Mouse (Mus musculus): ENCODE measurements around the gene Lrmda. TPM values are rescaled to one million over a fixed set of nuclear protein-coding genes. Genes with fewer than 3 reads are reported as not detected.

Lrmda gene
- polyA plus RNA-seq, 1 experiment, result not detected

- Histone ChIP-seq H3K4me1 (ENCODE audit: control insufficient read depth, insufficient read depth, insufficient read length, low read length) (no peaks in the 10 kb centered on the region), H3K27ac (ENCODE audit: insufficient read depth, low read depth, low read length) (no peak overlapping the region)
- 79% methylated on average over 4 of the region's 4 CpGs for WGBS
Measured at GRCm38 (mm10) chr14:22155512-22156026, 136.1 kb downstream of the Lrmda start.

GRCm38 (mm10) chr14:22156991-22157390 lies 137.5 kb downstream of the Lrmda start:
- H3K36me3 ChIP-seq (ENCODE audit: control insufficient read depth, insufficient read depth, low read length), result no peaks in the 10 kb centered on the region
- TF ChIP-seq POLR2A (IDR thresholded peaks at IDR 0.05; ENCODE audit: low read depth, low read length), result no peak
- no peak for TF ChIP-seq CTCF (IDR thresholded peaks at IDR 0.05; ENCODE audit: extremely low read depth, insufficient read length, insufficient replicate concordance, low read depth, low read length)

More at GRCm38 (mm10) chr14:22155512-22156026, 136.1 kb downstream of the Lrmda start:
- no peak overlapping the region for H3K4me3 ChIP-seq (ENCODE audit: low read depth, low read length)
- no peak for TF ChIP-seq POLR2A (IDR thresholded peaks at IDR 0.05; ENCODE audit: low read depth, low read length)
- no peak for TF ChIP-seq CTCF (IDR thresholded peaks at IDR 0.05; ENCODE audit: extremely low read depth, insufficient read length, insufficient replicate concordance, low read depth, low read length)
- no peaks in the 10 kb centered on the region for H3K36me3 ChIP-seq (ENCODE audit: control insufficient read depth, insufficient read depth, low read length)
- no peaks in the 10 kb centered on the region for H3K27me3 ChIP-seq (ENCODE audit: control insufficient read depth, insufficient read depth, low read length)

GRCm38 (mm10) chr14:22161416-22161815 lies 141.9 kb downstream of the Lrmda start:
- Histone ChIP-seq H3K27me3 (ENCODE audit: control insufficient read depth, insufficient read depth, low read length) (no peaks in the 10 kb centered on the region), H3K4me1 (ENCODE audit: control insufficient read depth, insufficient read depth, insufficient read length, low read length) (no peaks in the 10 kb centered on the region), H3K4me3 (ENCODE audit: low read depth, low read length) (no peak overlapping the region), H3K27ac (ENCODE audit: insufficient read depth, low read depth, low read length) (no peak overlapping the region), H3K36me3 (ENCODE audit: control insufficient read depth, insufficient read depth, low read length) (no peaks in the 10 kb centered on the region)
- TF ChIP-seq POLR2A (IDR thresholded peaks at IDR 0.05; ENCODE audit: low read depth, low read length), result no peak
- TF ChIP-seq CTCF (IDR thresholded peaks at IDR 0.05; ENCODE audit: extremely low read depth, insufficient read length, insufficient replicate concordance, low read depth, low read length), result no peak
- WGBS, result 30% methylated on average over 3 of the region's 3 CpGs

More at GRCm38 (mm10) chr14:22156991-22157390, 137.5 kb downstream of the Lrmda start:
- H3K4me3 ChIP-seq (ENCODE audit: low read depth, low read length), result no peak overlapping the region
- 52% methylated on average over 6 of the region's 6 CpGs for WGBS
- no peaks in the 10 kb centered on the region for H3K4me1 ChIP-seq (ENCODE audit: control insufficient read depth, insufficient read depth, insufficient read length, low read length)
- no peak overlapping the region for H3K27ac ChIP-seq (ENCODE audit: insufficient read depth, low read depth, low read length)
- H3K27me3 ChIP-seq (ENCODE audit: control insufficient read depth, insufficient read depth, low read length), result no peaks in the 10 kb centered on the region

- Histone ChIP-seq H3K27me3 (ENCODE audit: control insufficient read depth, insufficient read depth, low read length) (no peaks in the 10 kb centered on the region), H3K4me1 (ENCODE audit: control insufficient read depth, insufficient read depth, insufficient read length, low read length) (no peaks in the 10 kb centered on the region), H3K36me3 (ENCODE audit: control insufficient read depth, insufficient read depth, low read length) (no peaks in the 10 kb centered on the region), H3K4me3 (ENCODE audit: low read depth, low read length) (no peak overlapping the region), H3K27ac (ENCODE audit: insufficient read depth, low read depth, low read length) (no peak overlapping the region)
- TF ChIP-seq POLR2A (IDR thresholded peaks at IDR 0.05; ENCODE audit: low read depth, low read length) (no peak), CTCF (IDR thresholded peaks at IDR 0.05; ENCODE audit: extremely low read depth, insufficient read length, insufficient replicate concordance, low read depth, low read length) (no peak)
- WGBS, result 78% methylated on average over 7 of the region's 7 CpGs
Measured at GRCm38 (mm10) chr14:22167285-22167684, 147.8 kb downstream of the Lrmda start.

- TF ChIP-seq POLR2A (IDR thresholded peaks at IDR 0.05; ENCODE audit: low read depth, low read length), result no peak
- no peak for TF ChIP-seq CTCF (IDR thresholded peaks at IDR 0.05; ENCODE audit: extremely low read depth, insufficient read length, insufficient replicate concordance, low read depth, low read length)
- Histone ChIP-seq H3K27me3 (ENCODE audit: control insufficient read depth, insufficient read depth, low read length) (no peaks in the 10 kb centered on the region), H3K27ac (ENCODE audit: insufficient read depth, low read depth, low read length) (no peak overlapping the region), H3K4me3 (ENCODE audit: low read depth, low read length) (no peak overlapping the region), H3K36me3 (ENCODE audit: control insufficient read depth, insufficient read depth, low read length) (no peaks in the 10 kb centered on the region), H3K4me1 (ENCODE audit: control insufficient read depth, insufficient read depth, insufficient read length, low read length) (no peaks in the 10 kb centered on the region)
- 52% methylated on average over 11 of the region's 11 CpGs for WGBS
Measured at GRCm38 (mm10) chr14:22168077-22168794, 148.7 kb downstream of the Lrmda start.

- TF ChIP-seq POLR2A (IDR thresholded peaks at IDR 0.05; ENCODE audit: low read depth, low read length) (no peak), CTCF (IDR thresholded peaks at IDR 0.05; ENCODE audit: extremely low read depth, insufficient read length, insufficient replicate concordance, low read depth, low read length) (no peak)
- Histone ChIP-seq H3K36me3 (ENCODE audit: control insufficient read depth, insufficient read depth, low read length) (no peaks in the 10 kb centered on the region), H3K4me1 (ENCODE audit: control insufficient read depth, insufficient read depth, insufficient read length, low read length) (no peaks in the 10 kb centered on the region), H3K4me3 (ENCODE audit: low read depth, low read length) (no peak overlapping the region), H3K27me3 (ENCODE audit: control insufficient read depth, insufficient read depth, low read length) (no peaks in the 10 kb centered on the region), H3K27ac (ENCODE audit: insufficient read depth, low read depth, low read length) (no peak overlapping the region)
- WGBS, result 79% methylated on average over 14 of the region's 14 CpGs
Measured at GRCm38 (mm10) chr14:22168795-22169568, 149.5 kb downstream of the Lrmda start.

GRCm38 (mm10) chr14:22174757-22175156 lies 155.2 kb downstream of the Lrmda start:
- TF ChIP-seq CTCF (IDR thresholded peaks at IDR 0.05; ENCODE audit: extremely low read depth, insufficient read length, insufficient replicate concordance, low read depth, low read length) (no peak), POLR2A (IDR thresholded peaks at IDR 0.05; ENCODE audit: low read depth, low read length) (no peak)
- WGBS, result 82% methylated on average over 9 of the region's 9 CpGs
- H3K36me3 ChIP-seq (ENCODE audit: control insufficient read depth, insufficient read depth, low read length), result no peaks in the 10 kb centered on the region

More at GRCm38 (mm10) chr14:22174757-22175156, 155.2 kb downstream of the Lrmda start:
- no peak overlapping the region for H3K27ac ChIP-seq (ENCODE audit: insufficient read depth, low read depth, low read length)
- H3K4me3 ChIP-seq (ENCODE audit: low read depth, low read length), result no peak overlapping the region
- no peaks in the 10 kb centered on the region for H3K4me1 ChIP-seq (ENCODE audit: control insufficient read depth, insufficient read depth, insufficient read length, low read length)
- no peaks in the 10 kb centered on the region for H3K27me3 ChIP-seq (ENCODE audit: control insufficient read depth, insufficient read depth, low read length)
